Comparison of ENCODE assay signal across 1 mouse cellular context in genomic region chr11:113731945-113732612, GRCm38 (mm10).
TF ChIP-seq lines count a peak whose summit lies in the region.

No protein-coding gene starts in this region.

TF ChIP-seq in CH12.LX, 34 proteins besides CTCF, POLR2A, EP300 and RAD21:
- TF ChIP-seq SMC3 (IDR thresholded peaks at IDR 0.05; ENCODE audit: low read depth, low read length) (peak; percentile 23; the same call in 1 of the 2 replicates), BHLHE40 (IDR thresholded peaks at IDR 0.05; ENCODE audit: low read depth, low read length) (no peak)
